ENCODE assay signal across 10 mouse cellular contexts in genomic region chr2:49840573-49840972, GRCm38 (mm10). TPM values are rescaled to one million over a fixed set of nuclear protein-coding genes. Genes with fewer than 3 reads are reported as not detected.
DNase-seq lines count a peak whose midpoint lies in the region; ATAC-seq lines count a peak whose summit lies in the region.
"Had no signal": no experiment of that assay in that cellular context is flagged by ENCODE, and none has a peak within 500 bp of the region (broad histone marks: within the 10 kb centered on the region; RNA-seq: fewer than 3 reads in every experiment).

No protein-coding gene starts in this region.

- no peak overlapping the region for H3K9ac ChIP-seq in kidney, embryonic 14.5 days (ENCODE audit: low read depth, low read length)
- no peak overlapping the region for H3K9ac ChIP-seq in neural tube, embryonic 13.5 days
- H3K9ac ChIP-seq: embryonic facial prominence, embryonic 12.5 days; midbrain, embryonic 12.5 days had no signal

- H3K9me3 ChIP-seq in kidney, embryonic 14.5 days (ENCODE audit: control insufficient read depth, low read length): no peaks in the 10 kb centered on the region
- H3K9me3 ChIP-seq in neural tube, embryonic 13.5 days: no peaks in the 10 kb centered on the region
- H3K9me3 ChIP-seq: embryonic facial prominence, embryonic 12.5 days; midbrain, embryonic 12.5 days had no signal

- peak; percentile 4 for DNase-seq in gastrocnemius, adult 18-20 months (ENCODE audit: low spot score)
- no peak for DNase-seq in gastrocnemius, adult 8-10 months (ENCODE audit: low spot score in 2 of 2)
- DNase-seq in adipocyte (ENCODE audit: low spot score): peak; percentile 97
- DNase-seq in forelimb bud, embryonic 11.5 days (ENCODE audit: low read depth, low spot score): peak; percentile 31
- DNase-seq in left cerebral cortex, adult 11 months (ENCODE audit: low spot score): no peak
- no peak for DNase-seq in frontal cortex, postnatal 10 days (ENCODE audit: low spot score in 2 of 2)

- no peak overlapping the region for H3K4me3 ChIP-seq in kidney, embryonic 14.5 days (ENCODE audit: low read length)
- H3K4me3 ChIP-seq in neural tube, embryonic 13.5 days: no peak overlapping the region
- H3K4me3 ChIP-seq: embryonic facial prominence, embryonic 12.5 days; midbrain, embryonic 12.5 days had no signal

- no peak overlapping the region for H3K4me2 ChIP-seq in kidney, embryonic 14.5 days (replicated peaks; ENCODE audit: low read depth, low read length)
- H3K4me2 ChIP-seq in neural tube, embryonic 13.5 days: no peak overlapping the region
- H3K4me2 ChIP-seq: embryonic facial prominence, embryonic 12.5 days; midbrain, embryonic 12.5 days had no signal

- H3K4me1 ChIP-seq in kidney, embryonic 14.5 days (ENCODE audit: control insufficient read depth, insufficient read depth, low read length): peaks cover 8% of the 10 kb centered on the region
- H3K4me1 ChIP-seq in neural tube, embryonic 13.5 days (replicated peaks): peaks cover 16% of the 10 kb centered on the region

- no peaks in the 10 kb centered on the region for H3K36me3 ChIP-seq in kidney, embryonic 14.5 days (ENCODE audit: control insufficient read depth, insufficient read depth, low read length)
- no peaks in the 10 kb centered on the region for H3K36me3 ChIP-seq in neural tube, embryonic 13.5 days
- H3K36me3 ChIP-seq: embryonic facial prominence, embryonic 12.5 days; midbrain, embryonic 12.5 days had no signal

- 45% methylated on average over 6 of the region's 6 CpGs for WGBS in kidney, embryonic 14.5 days
- 45% methylated on average over 6 of the region's 6 CpGs for WGBS in neural tube, embryonic 13.5 days

- ATAC-seq in kidney, embryonic 14.5 days (ENCODE audit: low FRiP score, low TSS enrichment): peak; percentile 66; the same call in 1 of the 2 replicates
- 0 out of 2 replicates have a peak, but pooled peaks have one; percentile 36 for ATAC-seq in neural tube, embryonic 13.5 days (ENCODE audit: low read depth)

- H3K27ac ChIP-seq in kidney, embryonic 14.5 days (ENCODE audit: low read depth, low read length): no peak overlapping the region
- no peak overlapping the region for H3K27ac ChIP-seq in neural tube, embryonic 13.5 days (replicated peaks)
- H3K27ac ChIP-seq: embryonic facial prominence, embryonic 12.5 days; midbrain, embryonic 12.5 days had no signal

- H3K27me3 ChIP-seq in kidney, embryonic 14.5 days (ENCODE audit: control insufficient read depth, insufficient read depth, low read length): no peaks in the 10 kb centered on the region
- H3K27me3 ChIP-seq in neural tube, embryonic 13.5 days: no peaks in the 10 kb centered on the region
- H3K27me3 ChIP-seq: embryonic facial prominence, embryonic 12.5 days; midbrain, embryonic 12.5 days had no signal

RNA-seq across cellular contexts. Expression of gene Lypd6b, which starts 53.1 kb away (rescaled TPM):
- not detected for total RNA-seq in gastrocnemius, adult 18-20 months (2021)
- total RNA-seq in gastrocnemius, adult 8-10 months (2022): not detected
- 8.4 and 11.4 TPM in 2 replicates for polyA plus RNA-seq in kidney, embryonic 14.5 days (2014; fragmentation: Nextera tagmentation; extraction: Ambion mirVana)
- polyA plus RNA-seq in neural tube, embryonic 13.5 days (2015; fragmentation: Nextera tagmentation; extraction: Ambion mirVana): 6.8 and 7.8 TPM in 2 replicates

Comparison
In these comparisons a context has a peak if more than half of its experiments do, and no peak if none do; other contexts are left out.
1. DNase-seq: peak in gastrocnemius, adult 18-20 months (single experiment), adipocyte (single experiment) and forelimb bud, embryonic 11.5 days (single experiment); none in gastrocnemius, adult 8-10 months (0 of 2), left cerebral cortex, adult 11 months (single experiment) and frontal cortex, postnatal 10 days (0 of 2).